Comparison of ENCODE assay signal across 24 mouse cellular contexts in genomic region chr1:156463981-156464853, GRCm38 (mm10). TPM values are rescaled to one million over a fixed set of nuclear protein-coding genes. Genes with fewer than 3 reads are reported as not detected.
A peak's percentile ranks its signal among the peaks of the same experiment; 100 is the strongest.
DNase-seq lines count a peak whose midpoint lies in the region; ATAC-seq lines count a peak whose summit lies in the region.
"Had no signal": no experiment of that assay in that cellular context is flagged by ENCODE, and none has a peak within 500 bp of the region (broad histone marks: within the 10 kb centered on the region; RNA-seq: fewer than 3 reads in every experiment).

No protein-coding gene starts in this region.

- peaks cover 9% of the 10 kb centered on the region for H3K36me3 ChIP-seq in hindbrain, embryonic 16.5 days (ENCODE audit: control insufficient read depth, insufficient read depth, low read length)
- peaks cover 5% of the 10 kb centered on the region; the same call in 1 of the 2 replicates for H3K36me3 ChIP-seq in hindbrain, embryonic 11.5 days (ENCODE audit: control insufficient read depth, insufficient read depth, low read length)

- peak; percentile 65 to 91 for DNase-seq in adrenal gland, adult (ENCODE audit: inconsistent age in 2 of 2, low spot score in 1 of 2)
- no peak for DNase-seq in adrenal gland, postnatal 4 days (ENCODE audit: low spot score in 2 of 2)
- peak; percentile 47 to 59 for DNase-seq in heart, postnatal 10 days
- DNase-seq in heart, postnatal 25 days (ENCODE audit: low spot score) = no peak
- DNase-seq in heart, postnatal 36 days = peak; percentile 33 to 39
- peak; percentile 52 for DNase-seq in lung, postnatal 25 days (ENCODE audit: low spot score)
- DNase-seq in hindbrain, embryonic 11.5 days (ENCODE audit: low spot score) = no peak
- DNase-seq: cerebellum, adult 11-12 months; embryo, embryonic 11 days; gastrocnemius, postnatal 25 days; liver, embryonic 13.5 days; thymus, postnatal 14 days had no signal

- intact Hi-C loops in heart, postnatal 10 days (cut with DNase I) = no loop called here
- intact Hi-C loops in heart, postnatal 25 days (cut with DNase I) = no loop called here
- intact Hi-C loops in heart, postnatal 36 days (cut with DNase I) = no loop called here

- WGBS in hindbrain, embryonic 16.5 days = 92% methylated on average over 8 of the region's 8 CpGs
- 93% methylated on average over 8 of the region's 8 CpGs for WGBS in hindbrain, embryonic 11.5 days

- H3K9ac ChIP-seq in hindbrain, embryonic 16.5 days (ENCODE audit: low read depth, low read length) = no peak overlapping the region
- H3K9ac ChIP-seq in hindbrain, embryonic 11.5 days (ENCODE audit: low read depth, low read length) = no peak overlapping the region
- H3K9ac ChIP-seq: forebrain, embryonic 15.5 days; heart, embryonic 15.5 days; hindbrain, embryonic 14.5 days; kidney, embryonic 15.5 days; limb, embryonic 13.5 days; liver, embryonic 13.5 days; midbrain, embryonic 12.5 days had no signal

- H3K4me1 ChIP-seq in hindbrain, embryonic 16.5 days (ENCODE audit: control insufficient read depth, insufficient read depth, low read depth, low read length) = no peaks in the 10 kb centered on the region
- H3K4me1 ChIP-seq in hindbrain, embryonic 11.5 days (replicated peaks; ENCODE audit: control insufficient read depth, insufficient read depth, low read length) = no peaks in the 10 kb centered on the region; the same call in 1 of the 2 replicates
- H3K4me1 ChIP-seq: forebrain, embryonic 15.5 days; midbrain, embryonic 12.5 days had no signal

- H3K27me3 ChIP-seq in hindbrain, embryonic 16.5 days (replicated peaks; ENCODE audit: control insufficient read depth, insufficient read depth, low read length) = no peaks in the 10 kb centered on the region
- no peaks in the 10 kb centered on the region for H3K27me3 ChIP-seq in hindbrain, embryonic 11.5 days (ENCODE audit: control insufficient read depth, insufficient read depth, low read length)
- H3K27me3 ChIP-seq: forebrain, embryonic 15.5 days; heart, embryonic 15.5 days; kidney, embryonic 15.5 days; limb, embryonic 13.5 days; liver, embryonic 13.5 days; midbrain, embryonic 12.5 days had no signal

- H3K4me2 ChIP-seq in hindbrain, embryonic 16.5 days (ENCODE audit: low read length) = no peak overlapping the region
- H3K4me2 ChIP-seq in hindbrain, embryonic 11.5 days (replicated peaks; ENCODE audit: low read depth, low read length) = no peak overlapping the region
- H3K4me2 ChIP-seq: forebrain, embryonic 15.5 days; heart, embryonic 15.5 days; hindbrain, embryonic 14.5 days; kidney, embryonic 15.5 days; limb, embryonic 13.5 days; liver, embryonic 13.5 days; midbrain, embryonic 12.5 days had no signal

- H3K4me3 ChIP-seq in hindbrain, embryonic 16.5 days (ENCODE audit: low read length) = no peak overlapping the region
- H3K4me3 ChIP-seq in hindbrain, embryonic 11.5 days (ENCODE audit: low read depth, low read length) = no peak overlapping the region
- H3K4me3 ChIP-seq: forebrain, embryonic 15.5 days; heart, embryonic 15.5 days; kidney, embryonic 15.5 days; limb, embryonic 13.5 days; liver, embryonic 13.5 days; midbrain, embryonic 12.5 days; myocyte had no signal

- no peak for ATAC-seq in hindbrain, embryonic 16.5 days
- ATAC-seq in hindbrain, embryonic 11.5 days (ENCODE audit: low FRiP score) = no peak
- ATAC-seq: CD4-positive, CD25-positive, alpha-beta regulatory T cell, adult 4 months; forebrain, embryonic 15.5 days; intestine, embryonic 16.5 days had no signal

- H3K9me3 ChIP-seq in hindbrain, embryonic 16.5 days (ENCODE audit: control insufficient read depth, low read length) = peaks cover 1% of the 10 kb centered on the region; the same call in 1 of the 2 replicates
- H3K9me3 ChIP-seq in hindbrain, embryonic 11.5 days (ENCODE audit: control insufficient read depth, low read length) = no peaks in the 10 kb centered on the region; the same call in 1 of the 2 replicates
- H3K9me3 ChIP-seq: forebrain, embryonic 15.5 days; heart, embryonic 15.5 days; kidney, embryonic 15.5 days; liver, embryonic 13.5 days had no signal

- no peak overlapping the region for H3K27ac ChIP-seq in hindbrain, embryonic 16.5 days (ENCODE audit: low read depth, low read length)
- no peak overlapping the region for H3K27ac ChIP-seq in hindbrain, embryonic 11.5 days (ENCODE audit: low read depth, low read length)
- H3K27ac ChIP-seq: forebrain, embryonic 15.5 days; heart, embryonic 15.5 days; hindbrain, embryonic 14.5 days; kidney, embryonic 15.5 days; limb, embryonic 13.5 days; liver, embryonic 13.5 days; midbrain, embryonic 12.5 days had no signal

RNA-seq across cellular contexts. Expression of gene Soat1, which starts 9.9 kb away (rescaled TPM):
- 100 to 1,000 TPM; 532 to 566 TPM for total RNA-seq in adrenal gland, postnatal 4 days (2021)
- total RNA-seq in heart, postnatal 10 days (2021) = 10 to 100 TPM; 22.2 to 29.6 TPM
- total RNA-seq in heart, postnatal 25 days (2021) = 10 to 100 TPM in 1 of 2 experiments, 1 to 10 TPM in 1; 7.1 to 11.7 TPM
- total RNA-seq in heart, postnatal 36 days (2021) = 1 to 10 TPM; 7.9 to 8.9 TPM
- 11.3 and 12.6 TPM in 2 replicates for polyA plus RNA-seq in hindbrain, embryonic 16.5 days (2015; fragmentation: Nextera tagmentation; extraction: Ambion mirVana)
- 18.2 and 25.7 TPM in 2 replicates for polyA plus RNA-seq in hindbrain, embryonic 11.5 days (2014; fragmentation: Nextera tagmentation; extraction: Ambion mirVana)

RNA-seq across cellular contexts. Expression of gene Axdnd1, which starts 43.3 kb away (rescaled TPM):
- 1 to 10 TPM; 1.3 to 2.6 TPM for total RNA-seq in adrenal gland, postnatal 4 days (2021)
- total RNA-seq in heart, postnatal 10 days (2021) = under 1 TPM in 1 of 2 experiments, not detected in 1; 0.12 TPM
- not detected for total RNA-seq in heart, postnatal 25 days (2021)
- not detected for total RNA-seq in heart, postnatal 36 days (2021)
- 0.22 and 0.43 TPM in 2 replicates for polyA plus RNA-seq in hindbrain, embryonic 16.5 days (2015; fragmentation: Nextera tagmentation; extraction: Ambion mirVana)
- 0.28 TPM in 1 of 2 replicates, not detected in the other for polyA plus RNA-seq in hindbrain, embryonic 11.5 days (2014; fragmentation: Nextera tagmentation; extraction: Ambion mirVana)
- total RNA-seq: gastrocnemius, postnatal 25 days had no signal
- polyA plus RNA-seq: large intestine, adult 2 months; liver, embryonic 13.5 days; midbrain, embryonic 12.5 days; small intestine, adult 2 months had no signal

RNA-seq across cellular contexts. Expression of gene Gm10031, which starts 59.6 kb away (rescaled TPM):
- total RNA-seq in adrenal gland, postnatal 4 days (2021) = 10 to 100 TPM; 29.6 to 34.1 TPM
- total RNA-seq in heart, postnatal 10 days (2021) = 10 to 100 TPM; 43.1 to 45.6 TPM
- total RNA-seq in heart, postnatal 25 days (2021) = 10 to 100 TPM; 47.4 to 53.4 TPM
- 10 to 100 TPM; 48.9 to 51.9 TPM for total RNA-seq in heart, postnatal 36 days (2021)
- 0.34 and 0.91 TPM in 2 replicates for polyA plus RNA-seq in hindbrain, embryonic 16.5 days (2015; fragmentation: Nextera tagmentation; extraction: Ambion mirVana)
- 0.33 and 0.79 TPM in 2 replicates for polyA plus RNA-seq in hindbrain, embryonic 11.5 days (2014; fragmentation: Nextera tagmentation; extraction: Ambion mirVana)

Comparison
In these comparisons a context has a peak if more than half of its experiments do, and no peak if none do; other contexts are left out.
1. DNase-seq: peak in adrenal gland, adult (2 of 2), heart, postnatal 10 days (2 of 2), heart, postnatal 36 days (2 of 2) and lung, postnatal 25 days (single experiment); none in adrenal gland, postnatal 4 days (0 of 2), heart, postnatal 25 days (single experiment) and hindbrain, embryonic 11.5 days (single experiment).
2. RNA of gene Soat1, which starts 9.9 kb away (total RNA-seq): 532 to 566 TPM in adrenal gland, postnatal 4 days; 22.2 to 29.6 TPM in heart, postnatal 10 days, 7.1 to 11.7 TPM in heart, postnatal 25 days and 7.9 to 8.9 TPM in heart, postnatal 36 days; every median in the first group is over 10 times any median in the second.